Comparison of ENCODE assay signal across 25 mouse cellular contexts in the genomic region with DNA sequence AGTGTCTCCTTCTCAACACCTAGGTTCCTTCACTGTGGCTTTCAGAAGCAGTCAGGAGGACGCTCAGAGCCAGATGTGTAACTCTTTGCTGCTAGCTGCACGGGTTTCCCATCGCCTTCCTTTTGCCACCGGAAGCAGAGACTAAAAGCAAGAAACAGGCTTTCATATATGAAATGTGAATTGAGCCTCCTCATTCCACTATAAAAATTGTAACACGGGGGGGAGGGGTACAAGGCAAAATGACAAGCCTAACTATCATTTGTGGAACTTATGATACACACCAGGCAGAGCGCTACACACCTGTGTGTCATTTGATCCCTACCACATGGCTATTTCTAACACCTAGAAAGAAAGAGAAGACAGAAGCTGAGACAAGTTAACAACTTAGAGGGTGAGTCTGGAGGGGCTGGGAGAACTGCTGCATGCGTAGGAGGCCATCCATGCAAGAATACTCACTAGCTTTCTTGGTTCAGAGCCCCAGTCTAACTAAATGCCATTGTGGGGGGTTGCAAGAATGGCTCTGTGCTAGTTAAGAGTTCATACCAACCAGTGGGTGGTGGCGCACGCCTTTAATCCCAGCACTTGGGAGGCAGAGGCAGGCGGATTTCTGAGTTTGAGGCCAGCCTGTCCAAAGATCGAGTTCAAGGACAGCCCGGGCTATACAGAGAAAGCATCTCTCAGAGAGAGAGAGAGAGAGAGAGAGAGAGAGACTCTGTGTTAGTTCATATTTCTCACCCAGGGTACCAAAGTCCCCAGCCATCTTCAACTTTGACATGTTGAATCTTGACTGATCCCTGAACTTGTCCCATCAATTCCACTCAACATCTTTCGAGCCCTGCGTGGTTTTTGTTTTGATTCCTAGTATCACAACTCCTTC. TPM values are rescaled to one million over a fixed set of nuclear protein-coding genes. Genes with fewer than 3 reads are reported as not detected.
DNase-seq lines count a peak whose midpoint lies in the region; ATAC-seq and TF ChIP-seq lines count a peak whose summit lies in the region.
"Had no signal": no experiment of that assay in that cellular context is flagged by ENCODE, and none has a peak within 500 bp of the region (broad histone marks: within the 10 kb centered on the region; RNA-seq: fewer than 3 reads in every experiment).

No protein-coding gene starts in this region.

- no peak overlapping the region for H3K4me2 ChIP-seq in heart, embryonic 12.5 days
- H3K4me2 ChIP-seq: forebrain, embryonic 13.5 days; heart, embryonic 13.5 days; hindbrain, embryonic 14.5 days; intestine, embryonic 15.5 days had no signal

- peak; percentile 71 for DNase-seq in heart, adult 11 months
- DNase-seq in spleen, adult 2 months (ENCODE audit: low read depth in 1 of 2, low spot score in 2 of 2) = no peak
- no peak for DNase-seq in spleen, postnatal 14 days (ENCODE audit: low spot score in 2 of 2)
- DNase-seq in induced T-regulatory cell, adult 2 months (ENCODE audit: low read depth) = peak; percentile 79
- no peak for DNase-seq in layer of hippocampus, postnatal 25 days (ENCODE audit: extremely low spot score in 1 of 2, low spot score in 1 of 2)
- no peak for DNase-seq in right cerebral cortex, adult 18-20 months
- DNase-seq: adrenal gland, postnatal 10 days; adrenal gland, postnatal 36 days; cerebellum, adult 18-20 months; cerebellum, adult 9-10 months; cerebellum, postnatal 14 days; gastrocnemius, postnatal 14 days; heart, adult 18-20 months; heart, postnatal 14 days; heart, postnatal 4 days had no signal

- H3K4me3 ChIP-seq in heart, embryonic 12.5 days = no peak overlapping the region
- no peak overlapping the region for H3K4me3 ChIP-seq in spleen, adult 2 months (ENCODE audit: extremely low read depth, insufficient read depth, insufficient read length)
- H3K4me3 ChIP-seq: forebrain, embryonic 10.5 days; forebrain, embryonic 13.5 days; heart, embryonic 13.5 days; intestine, embryonic 15.5 days had no signal

- H3K9me3 ChIP-seq in heart, embryonic 12.5 days (replicated peaks) = no peaks in the 10 kb centered on the region
- H3K9me3 ChIP-seq: forebrain, embryonic 10.5 days; forebrain, embryonic 13.5 days; G1E; heart, embryonic 13.5 days; intestine, embryonic 15.5 days had no signal

- H3K36me3 ChIP-seq in heart, embryonic 12.5 days = no peaks in the 10 kb centered on the region
- no peaks in the 10 kb centered on the region for H3K36me3 ChIP-seq in spleen, adult 2 months (ENCODE audit: control insufficient read depth, insufficient read depth, low read length)
- H3K36me3 ChIP-seq: forebrain, embryonic 10.5 days; G1E; heart, embryonic 13.5 days; intestine, embryonic 15.5 days had no signal

- no peak for TF ChIP-seq POLR2A in spleen, adult 2 months (IDR thresholded peaks at IDR 0.05; ENCODE audit: low read depth, low read length)

- H3K27me3 ChIP-seq in heart, embryonic 12.5 days (replicated peaks) = no peaks in the 10 kb centered on the region
- no peaks in the 10 kb centered on the region for H3K27me3 ChIP-seq in spleen, adult 2 months (ENCODE audit: control insufficient read depth, insufficient read depth, low read length)
- H3K27me3 ChIP-seq: heart, embryonic 13.5 days; intestine, embryonic 15.5 days had no signal

- no peak overlapping the region for H3K27ac ChIP-seq in heart, embryonic 12.5 days (ENCODE audit: poor library complexity, severe bottlenecking)
- peak overlapping the region; percentile 62; the same call in 1 of the 2 replicates for H3K27ac ChIP-seq in spleen, adult 2 months (ENCODE audit: insufficient read depth, low read length)
- H3K27ac ChIP-seq: forebrain, embryonic 10.5 days; forebrain, embryonic 13.5 days; heart, embryonic 13.5 days; hindbrain, embryonic 14.5 days; hindbrain, postnatal 0 days; intestine, embryonic 15.5 days had no signal

- ATAC-seq in heart, embryonic 12.5 days (ENCODE audit: insufficient number of reproducible peaks, low FRiP score) = no peak
- ATAC-seq: forebrain, embryonic 13.5 days; forebrain, embryonic 16.5 days; hindbrain, postnatal 0 days; intestine, embryonic 15.5 days; Patski had no signal

- no peak overlapping the region for H3K9ac ChIP-seq in heart, embryonic 12.5 days
- H3K9ac ChIP-seq: forebrain, embryonic 13.5 days; heart, embryonic 13.5 days; hindbrain, embryonic 14.5 days; intestine, embryonic 15.5 days had no signal

- 88% methylated on average over 14 of the region's 14 CpGs for WGBS in heart, embryonic 12.5 days
- 79% methylated on average over 14 of the region's 14 CpGs for WGBS in spleen, adult 2 months

- H3K4me1 ChIP-seq in heart, embryonic 12.5 days (replicated peaks) = peaks cover 12% of the 10 kb centered on the region
- H3K4me1 ChIP-seq in spleen, adult 2 months (ENCODE audit: control insufficient read depth, insufficient read depth, insufficient read length) = peaks cover 36% of the 10 kb centered on the region; the same call in 1 of the 2 replicates

- no peak for TF ChIP-seq CTCF in spleen, adult 2 months (IDR thresholded peaks at IDR 0.05; ENCODE audit: extremely low read depth, insufficient read depth, insufficient read length, insufficient replicate concordance)

RNA-seq across cellular contexts. Expression of a gene that starts 38.8 kb away (rescaled TPM):
- polyA plus RNA-seq in heart, embryonic 12.5 days (2016; fragmentation: Nextera tagmentation; extraction: Ambion mirVana) = 117 and 121 TPM in 2 replicates
- 11.4 and 15.6 TPM in 2 replicates for polyA plus RNA-seq in spleen, adult 2 months (2012; rRNA removed)
- total RNA-seq in layer of hippocampus, postnatal 25 days (2021) = 10 to 100 TPM; 26.6 to 28.0 TPM

RNA-seq across cellular contexts. Expression of a gene that starts 46.3 kb away (rescaled TPM):
- 42.1 and 44.3 TPM in 2 replicates for polyA plus RNA-seq in heart, embryonic 12.5 days (2016; fragmentation: Nextera tagmentation; extraction: Ambion mirVana)
- 2.3 and 3.1 TPM in 2 replicates for polyA plus RNA-seq in spleen, adult 2 months (2012; rRNA removed)
- total RNA-seq in layer of hippocampus, postnatal 25 days (2021) = 10 to 100 TPM; 50.0 to 52.5 TPM

Comparison
In these comparisons a context has a peak if more than half of its experiments do, and no peak if none do; other contexts are left out.
1. DNase-seq: peak in heart, adult 11 months (single experiment) and induced T-regulatory cell, adult 2 months (single experiment); none in spleen, adult 2 months (0 of 2), spleen, postnatal 14 days (0 of 2), layer of hippocampus, postnatal 25 days (0 of 2) and right cerebral cortex, adult 18-20 months (single experiment).
2. RNA of a gene that starts 46.3 kb away (polyA plus RNA-seq): 42.1 to 44.3 TPM in heart, embryonic 12.5 days; 2.3 to 3.1 TPM in spleen, adult 2 months; every median in the first group is over 10 times any median in the second.